Comparison of ENCODE assay signal across 17 mouse cellular contexts in genomic region chr2:30360626-30361025, GRCm38 (mm10). TPM values are rescaled to one million over a fixed set of nuclear protein-coding genes. Genes with fewer than 3 reads are reported as not detected.
A peak's percentile ranks its signal among the peaks of the same experiment; 100 is the strongest.
DNase-seq lines count a peak whose midpoint lies in the region; ATAC-seq lines count a peak whose summit lies in the region.
"Had no signal": no experiment of that assay in that cellular context is flagged by ENCODE, and none has a peak within 500 bp of the region (broad histone marks: within the 10 kb centered on the region; RNA-seq: fewer than 3 reads in every experiment).

No protein-coding gene starts in this region.

- H3K4me1 ChIP-seq in intestine, embryonic 16.5 days (ENCODE audit: control insufficient read depth, insufficient read depth, low read length), result peaks cover 44% of the 10 kb centered on the region
- H3K4me1 ChIP-seq in intestine, embryonic 15.5 days (replicated peaks), result peaks cover 41% of the 10 kb centered on the region
- peaks cover 52% of the 10 kb centered on the region for H3K4me1 ChIP-seq in neural tube, embryonic 15.5 days

- H3K4me3 ChIP-seq in intestine, embryonic 16.5 days (ENCODE audit: low read length), result no peak overlapping the region
- no peak overlapping the region for H3K4me3 ChIP-seq in intestine, embryonic 15.5 days (replicated peaks)
- H3K4me3 ChIP-seq in neural tube, embryonic 15.5 days (replicated peaks), result no peak overlapping the region
- H3K4me3 ChIP-seq: embryonic facial prominence, embryonic 12.5 days; forebrain, embryonic 15.5 days; heart, embryonic 13.5 days had no signal

- DNase-seq in kidney, adult 9 months, result peak; percentile 44
- DNase-seq in kidney, postnatal 4 days, result no peak
- peak; percentile 62 for DNase-seq in large intestine, adult 2 months (ENCODE audit: low read depth, low spot score)
- DNase-seq: adrenal gland, adult 2 months; adrenal gland, postnatal 36 days; cerebellum, adult 8-10 months; cerebellum, postnatal 25 days; gastrocnemius, postnatal 36 days; heart, adult 11 months; heart, postnatal 36 days had no signal

- no peaks in the 10 kb centered on the region for H3K27me3 ChIP-seq in intestine, embryonic 16.5 days (replicated peaks; ENCODE audit: control insufficient read depth, insufficient read depth, low read length)
- no peaks in the 10 kb centered on the region for H3K27me3 ChIP-seq in intestine, embryonic 15.5 days (replicated peaks)
- H3K27me3 ChIP-seq in neural tube, embryonic 15.5 days (replicated peaks), result no peaks in the 10 kb centered on the region
- H3K27me3 ChIP-seq: embryonic facial prominence, embryonic 12.5 days; forebrain, embryonic 15.5 days; heart, embryonic 13.5 days had no signal

- no peaks in the 10 kb centered on the region for H3K9me3 ChIP-seq in intestine, embryonic 16.5 days (ENCODE audit: control insufficient read depth, low read length)
- H3K9me3 ChIP-seq in intestine, embryonic 15.5 days, result no peaks in the 10 kb centered on the region
- H3K9me3 ChIP-seq in neural tube, embryonic 15.5 days (replicated peaks), result no peaks in the 10 kb centered on the region
- H3K9me3 ChIP-seq: embryonic facial prominence, embryonic 12.5 days; forebrain, embryonic 15.5 days; heart, embryonic 13.5 days had no signal

- H3K36me3 ChIP-seq in intestine, embryonic 16.5 days (ENCODE audit: control insufficient read depth, insufficient read depth, low read length), result no peaks in the 10 kb centered on the region
- H3K36me3 ChIP-seq in intestine, embryonic 15.5 days, result no peaks in the 10 kb centered on the region
- no peaks in the 10 kb centered on the region for H3K36me3 ChIP-seq in neural tube, embryonic 15.5 days
- H3K36me3 ChIP-seq: embryonic facial prominence, embryonic 12.5 days; forebrain, embryonic 15.5 days; heart, embryonic 13.5 days had no signal

- no peak for ATAC-seq in intestine, embryonic 16.5 days
- ATAC-seq in intestine, embryonic 15.5 days, result no peak
- no peak for ATAC-seq in neural tube, embryonic 15.5 days (ENCODE audit: low FRiP score)
- ATAC-seq: forebrain, embryonic 15.5 days had no signal

- 49% methylated on average over 10 of the region's 10 CpGs for WGBS in intestine, embryonic 16.5 days
- 51% methylated on average over 10 of the region's 10 CpGs for WGBS in intestine, embryonic 15.5 days
- whole genome bisulfite sequencing in large intestine, adult 2 months, result 32% methylated on average over 10 of the region's 10 CpGs
- 65% methylated on average over 10 of the region's 10 CpGs for WGBS in neural tube, embryonic 15.5 days

- peak overlapping the region; percentile 5; the same call in 1 of the 2 replicates for H3K9ac ChIP-seq in intestine, embryonic 16.5 days (ENCODE audit: low read depth, low read length)
- H3K9ac ChIP-seq in intestine, embryonic 15.5 days, result no peak overlapping the region
- H3K9ac ChIP-seq in neural tube, embryonic 15.5 days (replicated peaks), result no peak overlapping the region
- H3K9ac ChIP-seq: embryonic facial prominence, embryonic 12.5 days; forebrain, embryonic 15.5 days; heart, embryonic 13.5 days; hindbrain, embryonic 14.5 days had no signal

- H3K4me2 ChIP-seq in intestine, embryonic 16.5 days (ENCODE audit: low read depth, low read length), result no peak overlapping the region; the same call in 1 of the 2 replicates
- H3K4me2 ChIP-seq in intestine, embryonic 15.5 days (replicated peaks), result no peak overlapping the region
- H3K4me2 ChIP-seq in neural tube, embryonic 15.5 days, result no peak overlapping the region
- H3K4me2 ChIP-seq: embryonic facial prominence, embryonic 12.5 days; forebrain, embryonic 15.5 days; heart, embryonic 13.5 days; hindbrain, embryonic 14.5 days had no signal

- H3K27ac ChIP-seq in intestine, embryonic 16.5 days (ENCODE audit: low read length), result peak overlapping the region; percentile 55; the same call in 1 of the 2 replicates
- no peak overlapping the region for H3K27ac ChIP-seq in intestine, embryonic 15.5 days
- no peak overlapping the region for H3K27ac ChIP-seq in neural tube, embryonic 15.5 days (replicated peaks)
- H3K27ac ChIP-seq: embryonic facial prominence, embryonic 12.5 days; forebrain, embryonic 15.5 days; heart, embryonic 13.5 days; hindbrain, embryonic 14.5 days had no signal

RNA-seq across cellular contexts. Expression of gene Sh3glb2, which starts 1.5 kb away (rescaled TPM):
- 68.6 and 71.4 TPM in 2 replicates for polyA plus RNA-seq in intestine, embryonic 16.5 days (2015; fragmentation: Nextera tagmentation; extraction: Ambion mirVana)
- 68.4 and 69.4 TPM in 2 replicates for polyA plus RNA-seq in intestine, embryonic 15.5 days (2015; fragmentation: Nextera tagmentation; extraction: Ambion mirVana)
- 108 and 138 TPM in 2 replicates for polyA plus RNA-seq in large intestine, adult 2 months (2012; rRNA removed)
- 174 and 200 TPM in 2 replicates for polyA plus RNA-seq in neural tube, embryonic 15.5 days (2015; fragmentation: Nextera tagmentation; extraction: Ambion mirVana)

RNA-seq across cellular contexts. Expression of gene Miga2, which starts 3.4 kb away (rescaled TPM):
- polyA plus RNA-seq in intestine, embryonic 16.5 days (2015; fragmentation: Nextera tagmentation; extraction: Ambion mirVana), result 23.1 and 24.7 TPM in 2 replicates
- polyA plus RNA-seq in intestine, embryonic 15.5 days (2015; fragmentation: Nextera tagmentation; extraction: Ambion mirVana), result 20.9 and 24.1 TPM in 2 replicates
- 27.7 and 46.6 TPM in 2 replicates for polyA plus RNA-seq in large intestine, adult 2 months (2012; rRNA removed)
- polyA plus RNA-seq in neural tube, embryonic 15.5 days (2015; fragmentation: Nextera tagmentation; extraction: Ambion mirVana), result 32.7 and 35.8 TPM in 2 replicates

RNA-seq across cellular contexts. Expression of gene Dolpp1, which starts 31.4 kb away (rescaled TPM):
- polyA plus RNA-seq in intestine, embryonic 16.5 days (2015; fragmentation: Nextera tagmentation; extraction: Ambion mirVana), result 59.4 and 63.3 TPM in 2 replicates
- polyA plus RNA-seq in intestine, embryonic 15.5 days (2015; fragmentation: Nextera tagmentation; extraction: Ambion mirVana), result 44.5 and 50.9 TPM in 2 replicates
- polyA plus RNA-seq in large intestine, adult 2 months (2012; rRNA removed), result 129 and 145 TPM in 2 replicates
- 59.0 and 63.2 TPM in 2 replicates for polyA plus RNA-seq in neural tube, embryonic 15.5 days (2015; fragmentation: Nextera tagmentation; extraction: Ambion mirVana)

RNA-seq across cellular contexts. Expression of gene Crat, which starts 55.0 kb away (rescaled TPM):
- polyA plus RNA-seq in intestine, embryonic 16.5 days (2015; fragmentation: Nextera tagmentation; extraction: Ambion mirVana), result 25.9 and 29.4 TPM in 2 replicates
- 19.6 and 19.8 TPM in 2 replicates for polyA plus RNA-seq in intestine, embryonic 15.5 days (2015; fragmentation: Nextera tagmentation; extraction: Ambion mirVana)
- polyA plus RNA-seq in large intestine, adult 2 months (2012; rRNA removed), result 45.4 and 98.7 TPM in 2 replicates
- 21.3 and 26.8 TPM in 2 replicates for polyA plus RNA-seq in neural tube, embryonic 15.5 days (2015; fragmentation: Nextera tagmentation; extraction: Ambion mirVana)

RNA-seq across cellular contexts. Expression of gene Ptpa, which starts 55.2 kb away (rescaled TPM):
- 120 and 132 TPM in 2 replicates for polyA plus RNA-seq in intestine, embryonic 16.5 days (2015; fragmentation: Nextera tagmentation; extraction: Ambion mirVana)
- 117 and 120 TPM in 2 replicates for polyA plus RNA-seq in intestine, embryonic 15.5 days (2015; fragmentation: Nextera tagmentation; extraction: Ambion mirVana)
- 113 and 116 TPM in 2 replicates for polyA plus RNA-seq in large intestine, adult 2 months (2012; rRNA removed)
- 138 and 145 TPM in 2 replicates for polyA plus RNA-seq in neural tube, embryonic 15.5 days (2015; fragmentation: Nextera tagmentation; extraction: Ambion mirVana)

Comparison
In these comparisons a context has a peak if more than half of its experiments do, and no peak if none do; other contexts are left out.
1. DNase-seq: peak in kidney, adult 9 months (single experiment) and large intestine, adult 2 months (single experiment); none in kidney, postnatal 4 days (0 of 2).